Mouse (Mus musculus): ENCODE measurements around the gene Fgfr2.

The Fgfr2 gene

GRCm38 (mm10) chr7:132110308-132110707 lies 1012.8 kb downstream of the Fgfr2 start:
- no peak for DNase-seq

- no peak for DNase-seq
These were observed 1016.3 kb downstream of the Fgfr2 start for GRCm38 (mm10) chr7:132106891-132107290.

GRCm38 (mm10) chr7:132105326-132105725 lies 1017.8 kb downstream of the Fgfr2 start:
- DNase-seq: no peak

DNA sequence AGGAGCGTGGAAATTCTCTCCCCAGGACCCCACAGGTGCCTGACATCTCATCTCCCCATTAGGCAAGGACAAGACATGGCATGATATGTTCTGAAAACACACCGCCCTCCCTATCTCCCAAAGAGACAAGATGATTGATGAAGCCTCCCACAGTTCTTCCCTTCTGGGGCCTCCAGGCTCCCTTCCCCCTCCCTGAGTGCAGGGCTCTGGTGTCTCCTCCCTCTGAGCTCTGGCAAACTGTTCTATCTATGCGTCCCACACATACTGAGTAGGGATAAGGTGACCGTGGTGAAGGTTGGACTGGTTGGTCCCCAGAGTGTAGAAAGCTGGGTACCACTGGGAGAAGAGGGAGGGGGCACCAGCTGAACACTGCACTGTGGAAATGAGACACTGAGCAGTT lies 1024.7 kb downstream of the Fgfr2 start:
- no peak for DNase-seq

DNA sequence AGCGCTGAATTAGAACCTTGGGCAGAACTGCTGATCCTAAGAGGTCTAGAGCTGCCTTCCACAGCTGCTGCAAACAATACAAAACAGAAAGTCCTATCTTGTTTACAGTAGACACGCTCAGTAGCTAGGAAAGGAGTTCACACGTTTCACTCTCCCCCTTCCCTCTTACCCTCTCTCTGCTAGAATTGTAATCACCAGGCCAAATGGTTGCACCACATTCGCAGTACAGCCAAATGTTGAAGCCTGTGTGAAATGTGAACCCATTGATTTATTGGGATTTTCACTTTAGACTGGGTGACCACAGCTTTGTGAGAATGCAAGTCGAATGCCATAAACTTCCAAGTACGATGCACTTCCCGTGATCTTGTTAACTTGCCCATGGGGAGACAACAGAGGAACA lies 1028.5 kb downstream of the Fgfr2 start:
- no peak for DNase-seq

DNA sequence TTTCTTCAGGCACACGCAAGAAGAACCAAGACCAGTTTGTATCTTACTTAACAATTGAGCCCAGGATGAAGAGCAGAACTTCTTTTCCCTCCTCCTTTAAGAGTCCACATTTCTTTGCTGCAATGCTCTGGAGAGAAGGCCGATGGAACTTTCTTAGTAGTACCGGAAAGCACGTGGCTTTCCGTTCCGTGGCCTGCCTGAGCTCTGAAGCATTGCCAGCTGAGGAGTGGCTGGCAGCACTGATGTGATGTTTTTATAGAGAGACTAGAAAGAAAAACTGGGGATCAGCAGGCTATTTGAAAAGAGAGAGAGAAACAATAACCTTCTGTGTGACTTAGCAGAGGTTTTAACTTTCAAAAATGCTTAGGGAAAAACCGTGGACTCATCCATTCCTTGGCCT lies 1031.6 kb downstream of the Fgfr2 start:
- DNase-seq: no peak

DNA sequence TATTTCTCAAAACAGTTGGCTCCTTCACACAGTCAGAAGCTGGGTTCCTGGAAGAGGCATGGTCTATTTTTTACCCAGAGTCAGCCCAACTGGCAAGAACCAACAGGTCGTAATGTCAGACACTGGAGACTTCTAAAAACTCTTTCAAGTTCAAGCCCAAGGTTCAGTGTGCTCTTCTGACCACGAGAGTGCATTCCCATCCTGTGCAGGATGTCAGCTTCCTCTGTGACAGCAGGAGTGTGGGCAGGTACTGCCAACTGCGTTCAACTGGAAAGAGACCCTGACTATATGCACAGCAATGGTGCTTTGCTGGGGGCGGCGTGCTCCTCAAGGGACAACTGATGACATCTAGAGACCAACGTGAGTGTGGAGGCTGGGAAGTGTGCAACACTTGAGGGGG lies 1034.5 kb downstream of the Fgfr2 start:
- no peak for DNase-seq

- peak in 1 of 2 experiments; percentile 10 for DNase-seq
These were observed 1035.0 kb downstream of the Fgfr2 start for GRCm38 (mm10) chr7:132088181-132088580.

- DNase-seq: no peak
These were observed 1047.3 kb downstream of the Fgfr2 start for GRCm38 (mm10) chr7:132075825-132076224.

- no peak for DNase-seq
These were observed 1048.6 kb downstream of the Fgfr2 start for GRCm38 (mm10) chr7:132074503-132074902.

DNA sequence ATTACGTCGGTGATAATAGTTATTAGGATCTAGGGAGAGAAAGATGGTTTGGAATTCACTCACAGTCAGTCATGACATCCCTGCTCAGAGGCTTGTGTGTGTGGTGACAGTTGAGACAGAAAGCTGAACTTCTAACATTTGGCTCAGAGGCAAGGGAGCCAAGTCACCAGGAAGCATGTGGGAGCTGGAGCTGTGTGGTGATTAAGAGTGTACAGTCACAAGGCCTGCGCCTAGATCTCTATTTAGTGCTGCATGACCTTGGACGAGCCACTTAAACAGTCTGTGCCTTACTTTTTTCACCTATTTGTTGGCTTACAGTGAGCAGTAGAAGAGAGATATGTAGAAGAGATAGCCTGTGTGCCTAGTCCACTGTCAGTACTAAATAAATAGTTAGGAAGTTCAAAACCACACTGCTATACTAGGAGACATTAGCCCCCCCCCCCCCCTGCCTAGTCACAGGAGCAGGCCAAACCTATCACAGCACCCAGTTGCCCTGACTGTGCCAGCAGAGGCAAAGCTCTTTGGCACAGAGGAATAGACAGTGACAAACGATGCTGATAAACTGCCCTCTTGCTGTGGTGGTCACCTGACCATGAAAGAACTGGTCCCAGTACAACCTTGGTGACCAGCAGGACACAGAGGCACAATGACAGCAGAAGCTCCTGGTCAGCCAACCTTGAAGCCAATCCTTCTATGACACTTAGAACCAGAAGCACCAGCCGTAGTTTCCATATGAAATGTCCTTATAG lies 1052.1 kb downstream of the Fgfr2 start:
- DNase-seq: no peak

- DNase-seq: no peak
These were observed 1055.2 kb downstream of the Fgfr2 start for GRCm38 (mm10) chr7:132067951-132068350.

DNA sequence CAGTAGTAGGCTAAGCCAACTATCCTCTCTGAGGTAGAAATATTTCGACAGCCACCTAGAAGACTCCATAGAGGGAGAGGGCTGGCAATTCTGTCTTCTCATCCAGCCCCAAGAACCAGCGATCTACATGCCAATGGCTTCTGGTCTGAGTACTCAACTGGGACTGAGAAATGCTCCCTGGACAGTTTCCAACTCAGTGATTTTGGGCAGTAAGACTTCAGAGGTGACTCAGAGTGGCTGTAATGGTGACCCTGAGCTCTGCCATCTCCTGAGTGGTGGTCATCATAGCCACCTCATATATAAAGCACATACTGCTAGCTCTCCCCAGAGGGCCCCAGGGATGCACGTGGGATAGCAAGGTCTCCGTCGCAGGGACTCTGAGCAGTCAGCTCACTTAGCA lies 1055.6 kb downstream of the Fgfr2 start:
- DNase-seq: no peak

DNA sequence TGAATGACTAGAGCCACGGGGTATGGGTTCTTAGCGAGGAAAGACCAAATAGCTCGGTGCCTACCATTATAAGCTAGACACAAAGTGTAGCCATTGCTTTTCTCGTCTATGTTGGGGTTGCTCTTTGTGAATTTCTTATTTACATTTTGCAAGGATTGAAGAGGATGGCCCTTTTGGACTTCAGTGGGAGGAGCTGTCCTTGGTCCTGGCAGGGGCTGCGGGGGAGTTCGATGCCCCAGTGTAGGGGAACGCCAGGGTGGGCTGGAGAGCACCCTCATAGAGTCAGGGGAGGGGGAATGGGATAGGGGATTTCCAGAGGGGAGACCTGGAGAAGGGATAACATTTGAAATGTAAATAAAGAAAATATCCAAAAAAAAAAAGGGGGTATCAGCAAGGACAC lies 1063.0 kb downstream of the Fgfr2 start:
- no peak for DNase-seq

DNA sequence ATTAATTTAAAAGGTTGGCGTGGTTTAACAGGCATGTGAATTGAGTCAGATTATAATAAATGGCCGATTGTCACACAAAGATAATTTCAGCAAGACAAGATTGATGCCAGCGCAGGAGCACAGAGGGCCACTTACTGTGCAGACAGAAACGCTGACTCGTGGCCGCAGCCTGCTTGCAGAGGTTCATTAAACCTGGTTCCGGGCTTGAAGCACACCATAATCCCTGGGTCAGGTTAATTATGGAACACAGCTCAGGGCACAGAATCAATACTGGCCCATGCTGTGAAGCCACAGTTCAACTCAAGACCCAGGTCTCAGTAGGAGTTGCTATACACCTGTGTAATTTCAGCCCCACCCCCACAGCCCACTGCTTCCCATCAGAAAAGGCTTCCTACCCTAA lies 1066.6 kb downstream of the Fgfr2 start:
- DNase-seq: no peak

GRCm38 (mm10) chr7:132046662-132047061 lies 1076.5 kb downstream of the Fgfr2 start:
- no peak for DNase-seq

DNA sequence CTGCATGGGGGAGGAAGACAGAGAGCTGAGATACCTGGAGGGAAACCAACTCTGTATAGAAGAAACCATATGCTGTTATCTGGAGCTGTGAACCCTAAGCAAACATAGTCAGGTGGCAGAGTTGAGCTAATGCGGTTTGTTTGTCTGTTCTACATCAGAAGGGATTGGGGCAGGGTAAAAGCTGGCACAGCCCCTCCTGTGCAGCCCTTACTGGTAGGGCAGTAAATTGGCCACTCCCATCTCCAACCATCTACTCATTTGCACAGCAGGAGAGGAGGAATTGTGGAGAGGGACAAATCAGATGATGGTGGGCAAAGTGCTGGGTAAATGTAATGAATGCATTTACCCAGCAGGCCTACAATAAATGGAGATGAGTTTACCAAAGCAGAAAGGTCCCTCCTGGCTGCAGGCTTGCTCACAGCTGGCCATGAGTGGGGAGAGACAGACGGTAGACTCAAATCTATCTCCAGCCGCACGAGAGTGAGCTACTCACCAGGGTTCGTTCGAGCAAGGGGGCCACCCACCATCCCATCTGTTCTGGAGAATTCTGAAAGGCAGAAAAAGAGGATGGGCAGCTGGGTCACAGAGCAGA lies 1091.1 kb downstream of the Fgfr2 start:
- peak; percentile 46 to 58 for DNase-seq

DNA sequence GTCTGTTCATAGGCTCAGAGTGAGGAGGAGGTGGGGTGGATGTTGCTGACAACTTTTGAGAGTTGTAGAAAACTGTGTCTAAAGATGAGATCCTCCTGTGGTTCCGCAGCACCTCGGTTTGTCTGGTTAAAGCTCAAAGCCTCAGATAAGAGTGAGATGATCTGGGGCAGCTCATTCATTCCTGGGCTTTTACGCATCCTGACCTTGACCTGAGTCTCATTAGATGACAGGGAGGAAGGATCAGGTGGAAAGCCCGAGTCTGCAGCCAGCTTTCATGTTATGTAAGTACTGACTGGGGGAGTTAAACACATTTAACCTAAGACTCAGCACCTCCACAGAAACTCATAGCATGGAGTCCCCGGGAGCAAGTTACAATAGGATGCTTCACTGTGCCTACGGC lies 1096.5 kb downstream of the Fgfr2 start:
- DNase-seq: no peak

GRCm38 (mm10) chr7:132025591-132025990 lies 1097.6 kb downstream of the Fgfr2 start:
- peak in 1 of 2 experiments; percentile 37 for DNase-seq

DNA sequence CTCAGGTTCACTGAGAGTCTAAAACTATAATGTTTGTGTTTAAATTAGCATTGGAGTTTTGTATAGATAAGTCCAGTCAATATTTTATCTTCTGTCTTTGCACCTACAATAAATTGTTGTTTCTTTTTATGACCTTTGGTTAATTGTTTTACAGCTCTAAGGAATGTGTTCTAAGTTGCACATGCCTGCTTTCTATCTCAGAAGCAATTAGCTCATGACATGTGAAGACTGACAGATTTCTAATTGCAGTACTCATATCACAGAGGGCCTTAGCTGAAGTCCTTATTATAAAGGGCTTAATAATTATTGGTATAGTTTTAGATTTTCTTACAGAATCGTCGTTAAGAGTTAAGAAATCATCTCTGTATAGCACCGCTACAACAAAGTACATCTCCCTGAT lies 1107.2 kb downstream of the Fgfr2 start:
- DNase-seq: no peak

DNA sequence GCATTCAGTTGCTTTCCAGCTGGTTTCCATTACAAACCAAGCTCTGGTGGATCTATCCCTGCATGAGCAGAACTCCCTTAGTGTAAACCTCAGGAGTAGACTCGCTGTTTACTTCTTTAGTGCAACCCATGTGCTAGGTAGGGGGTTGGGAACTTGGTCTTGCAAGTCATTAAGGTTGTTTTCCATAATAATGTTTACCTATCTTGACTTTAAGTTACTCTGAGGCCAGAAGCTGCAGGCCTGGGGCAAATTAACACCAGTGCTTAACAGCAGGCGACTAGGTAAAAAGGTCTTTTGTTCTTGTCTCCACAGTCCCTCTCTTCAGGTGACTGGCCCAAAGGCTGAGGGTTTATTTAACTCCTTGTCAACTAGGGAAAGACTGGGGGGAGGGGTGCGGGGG lies 1108.0 kb downstream of the Fgfr2 start:
- DNase-seq: no peak

GRCm38 (mm10) chr7:132013970-132014369 lies 1109.2 kb downstream of the Fgfr2 start:
- DNase-seq: no peak

- DNase-seq: peak; percentile 31 to 39
These were observed 1110.0 kb downstream of the Fgfr2 start for GRCm38 (mm10) chr7:132012969-132013679.

GRCm38 (mm10) chr7:132009002-132009401 lies 1114.1 kb downstream of the Fgfr2 start:
- no peak for DNase-seq
